Mouse (Mus musculus) gonadal fat pad, adult 2 months (tissue): ENCODE results near the gene Ltbp1. TPM values are rescaled to one million over a fixed set of nuclear protein-coding genes. Genes with fewer than 3 reads are reported as not detected.

Experiments
- DNase-seq: peaks from one replicate; pipeline ENCODE4 v3.0.0-alpha.2; 2012; ENCODE audit warnings: low read depth
- polyA plus RNA-seq: library from polyadenylated mRNA; depleted of rRNA; stranded (reverse); fragments of >200 nt; gene quantifications from 2 replicates; pipeline ENCODE4 v1.2.3, GENCODE M21; 2012

Ltbp1 gene
- polyA plus RNA-seq, 1 experiment = 12.3 TPM

DNA sequence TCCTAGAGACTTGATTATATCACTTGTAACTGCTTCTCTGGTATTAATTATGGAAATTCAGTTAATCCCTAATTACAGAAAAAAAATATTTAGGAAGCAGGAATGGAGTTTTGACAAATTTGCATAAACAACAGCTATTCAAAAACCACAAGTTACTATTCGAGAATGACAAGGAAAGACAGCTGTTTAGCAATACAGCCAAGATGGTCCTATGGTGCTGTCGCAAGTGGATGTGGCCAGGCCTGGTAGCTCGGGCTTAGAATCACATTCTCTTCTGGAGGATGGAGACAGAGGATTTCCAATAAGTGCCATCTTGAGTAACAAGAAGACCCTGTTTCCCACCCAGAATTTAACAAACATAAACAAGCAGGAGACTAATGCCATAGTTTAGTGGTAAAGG, 344.2 kb downstream of the Ltbp1 start:
- DNase-seq = no peak

DNA sequence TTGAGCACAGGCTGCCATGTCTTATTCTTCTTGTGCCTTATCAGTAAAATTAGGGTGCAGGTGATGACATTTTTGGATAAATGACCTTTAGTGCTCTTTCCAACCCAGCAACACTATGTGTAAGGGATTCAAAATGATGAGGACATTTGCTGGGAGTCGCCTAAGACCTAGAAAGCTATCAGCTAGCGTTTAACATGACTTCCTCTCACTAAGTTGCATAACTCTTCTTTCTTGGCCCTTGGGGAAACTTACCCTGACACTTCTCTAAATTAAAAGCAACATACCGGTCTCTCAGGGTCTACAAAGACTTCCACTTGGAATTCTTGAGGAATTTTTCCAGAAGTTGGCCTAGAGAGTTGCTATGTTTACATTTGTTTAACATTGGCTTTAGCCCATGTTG, 348.0 kb downstream of the Ltbp1 start:
- DNase-seq = no peak

DNA sequence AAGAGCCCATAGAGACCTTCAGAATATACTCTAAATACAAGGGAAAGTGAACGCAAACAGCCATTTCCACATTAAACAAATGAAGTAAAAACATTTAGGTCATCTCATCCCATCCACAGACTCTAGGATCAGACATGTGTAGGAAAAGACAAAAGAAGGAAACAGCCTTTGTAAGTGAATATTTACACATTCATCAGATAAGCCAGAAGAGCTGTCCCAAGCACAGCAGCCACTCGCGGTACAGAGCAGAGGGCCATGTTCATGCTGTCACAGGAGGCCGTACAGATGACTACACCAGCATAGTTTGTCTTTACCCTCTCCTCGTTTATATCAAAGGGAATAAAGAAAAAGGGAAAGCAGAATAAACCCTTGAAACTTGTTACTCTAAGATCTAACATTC, 350.1 kb downstream of the Ltbp1 start:
- no peak for DNase-seq

DNA sequence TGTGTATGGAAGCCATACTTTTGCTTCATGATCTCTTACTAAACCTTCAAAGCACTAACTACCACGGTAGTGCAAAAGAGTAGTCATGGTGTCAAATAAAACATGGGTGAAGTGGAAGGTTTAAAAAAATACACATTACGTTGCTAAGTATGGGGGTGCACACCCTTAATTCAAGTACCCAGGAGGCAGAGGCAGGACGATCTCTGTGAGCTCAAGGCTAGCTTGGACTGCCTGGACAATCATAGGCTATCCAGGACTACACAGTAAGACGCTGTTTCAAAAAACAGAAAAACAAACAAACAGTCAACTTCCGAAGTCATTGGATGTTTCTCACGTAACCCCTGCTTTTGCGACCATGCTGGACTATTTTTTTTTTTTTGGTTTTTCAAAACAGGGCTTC, 354.7 kb downstream of the Ltbp1 start:
- no peak for DNase-seq

DNA sequence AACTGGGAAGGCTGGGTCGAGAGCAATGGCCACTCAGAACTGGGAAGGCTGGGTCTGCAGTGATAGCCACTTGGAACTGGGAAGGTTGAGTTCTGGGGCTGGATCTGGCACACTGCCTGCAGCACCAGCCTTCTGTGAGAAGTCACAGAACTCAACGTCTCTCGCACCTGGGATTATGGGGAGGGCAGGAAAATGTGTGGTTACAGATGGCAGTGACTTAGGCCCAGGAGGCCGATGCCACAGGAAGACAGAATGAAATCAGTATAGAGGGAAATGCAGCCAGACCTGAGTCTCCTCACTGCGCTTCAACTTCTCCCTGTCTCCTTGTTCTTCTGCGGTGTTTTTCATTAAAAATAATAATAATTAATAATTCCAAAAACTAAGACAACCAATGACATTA, 361.0 kb downstream of the Ltbp1 start:
- DNase-seq = no peak

DNA sequence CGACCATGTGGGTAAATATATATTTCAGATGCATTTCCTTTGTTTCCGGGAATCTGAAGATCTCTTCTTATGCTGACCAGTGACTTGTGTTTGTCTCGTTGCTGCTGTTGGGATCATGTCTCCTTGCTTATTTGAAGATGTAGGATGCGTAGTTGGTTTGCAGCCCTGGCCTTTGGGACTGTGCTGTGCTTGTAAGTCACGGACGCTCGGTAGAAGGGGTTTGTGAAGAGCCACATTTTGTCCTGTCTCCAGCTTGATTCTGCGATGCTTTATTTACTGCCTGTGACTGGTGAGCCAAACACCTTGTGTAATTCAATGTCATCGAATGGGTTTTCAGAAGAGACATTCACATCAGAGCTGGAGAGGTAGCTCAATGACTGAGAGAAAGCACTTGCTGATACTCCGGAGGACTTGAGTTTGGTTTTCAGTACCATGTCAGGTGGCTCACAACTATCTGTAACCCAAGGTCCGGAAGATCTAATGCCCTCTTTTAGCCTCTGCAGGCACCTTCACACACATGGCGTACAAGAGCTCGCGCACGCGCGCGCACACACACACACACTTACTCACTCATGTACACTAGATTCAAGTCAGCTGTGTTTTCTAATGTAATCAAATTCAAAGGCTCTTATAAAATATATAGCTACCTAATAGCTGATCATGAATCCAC, 362.3 kb downstream of the Ltbp1 start:
- DNase-seq = no peak

DNA sequence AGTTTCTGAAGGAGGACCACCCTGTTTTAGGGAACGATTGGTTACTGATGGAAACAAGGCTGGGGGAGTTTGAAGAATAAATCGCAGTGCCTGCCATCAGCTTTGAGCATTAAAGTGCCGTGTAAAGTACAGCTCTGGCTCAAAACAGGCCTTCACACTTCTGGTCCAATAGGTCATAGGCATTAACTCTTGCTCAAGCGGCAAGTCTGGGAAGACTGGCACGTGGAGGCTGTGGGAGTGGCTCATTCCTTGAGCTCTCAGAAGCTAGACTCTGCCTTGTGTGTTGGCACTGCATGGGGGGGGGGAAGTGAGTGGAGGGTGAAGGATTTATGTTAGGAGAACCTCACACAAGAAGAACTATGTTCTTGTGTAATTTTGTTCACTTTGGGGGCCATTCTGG, 363.2 kb downstream of the Ltbp1 start:
- DNase-seq = no peak

DNA sequence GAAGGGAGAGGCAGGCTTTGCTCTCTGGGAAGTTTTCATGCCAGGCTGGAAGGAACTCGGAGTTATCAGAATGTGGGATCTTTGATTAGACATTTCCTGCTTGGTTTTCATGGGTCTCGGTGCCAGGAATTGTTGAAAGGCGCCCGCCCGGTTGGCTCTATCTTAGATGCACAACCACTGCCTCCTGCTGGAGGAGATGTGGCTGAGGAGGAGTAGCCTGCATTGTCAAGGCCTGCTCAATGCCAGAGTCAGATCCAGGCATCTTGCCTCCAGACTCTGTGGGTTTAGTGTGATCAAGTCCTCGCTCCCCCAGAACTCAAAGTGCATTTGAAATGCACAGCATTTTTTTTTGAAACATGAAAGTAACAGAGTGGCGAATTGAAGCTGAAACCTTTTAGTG, 364.0 kb downstream of the Ltbp1 start:
- DNase-seq = no peak

DNA sequence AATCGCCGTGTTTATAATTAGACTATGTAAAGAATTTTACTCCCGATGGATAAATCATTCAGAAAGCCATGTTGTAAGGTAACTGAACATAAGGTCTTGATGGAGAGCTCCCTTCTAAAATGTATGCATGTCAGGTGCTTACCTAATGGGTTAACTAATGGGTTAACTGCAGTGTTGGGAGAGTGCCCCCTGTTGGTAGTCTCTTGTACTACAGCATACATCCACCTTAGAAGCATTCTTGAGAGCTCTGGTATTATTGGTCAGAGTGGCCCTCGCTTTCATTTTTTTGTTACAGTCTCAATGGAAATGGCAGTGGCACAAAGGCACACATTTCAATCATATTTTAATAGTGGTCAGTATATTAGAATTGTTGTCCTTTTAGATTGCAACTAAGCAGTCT, 364.8 kb downstream of the Ltbp1 start:
- no peak for DNase-seq

DNA sequence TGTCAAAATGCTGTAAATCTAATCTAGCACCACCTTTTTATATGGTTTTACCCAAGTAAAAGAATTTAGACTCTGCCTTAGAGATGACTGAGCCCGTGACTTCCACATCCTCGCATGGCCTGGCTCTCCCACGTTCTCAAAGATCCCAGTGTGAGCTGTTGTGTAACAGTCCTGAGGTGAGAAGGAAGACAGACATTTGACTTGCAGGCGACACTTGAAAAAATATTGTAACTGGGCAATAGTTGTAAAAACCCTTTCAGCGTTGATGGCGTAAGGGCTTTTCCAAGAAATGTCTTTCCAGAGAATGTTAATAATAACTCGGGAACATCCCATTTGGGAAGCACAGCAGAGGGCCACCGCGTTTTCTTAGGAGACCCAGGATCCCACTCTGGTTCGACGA, 366.3 kb downstream of the Ltbp1 start:
- DNase-seq = no peak

DNA sequence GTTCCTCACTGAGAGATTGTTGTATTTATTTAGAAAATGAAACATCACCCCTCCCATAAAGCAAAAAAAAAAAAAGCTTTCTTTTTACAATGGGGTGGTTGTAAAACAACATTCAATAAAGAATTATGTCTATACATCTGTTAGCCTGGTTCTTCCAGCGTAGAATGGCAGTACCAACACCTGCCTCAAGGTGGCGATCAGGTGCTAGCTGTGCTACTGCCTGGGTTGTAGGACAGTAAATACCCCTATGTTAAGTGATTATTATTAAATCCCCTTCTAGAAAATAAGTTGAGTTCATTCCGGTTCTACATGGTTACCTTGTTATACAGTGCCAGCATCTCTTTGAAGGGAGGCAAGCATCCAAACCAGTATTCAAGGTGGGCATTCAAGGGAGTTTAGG, 367.0 kb downstream of the Ltbp1 start:
- no peak for DNase-seq

DNA sequence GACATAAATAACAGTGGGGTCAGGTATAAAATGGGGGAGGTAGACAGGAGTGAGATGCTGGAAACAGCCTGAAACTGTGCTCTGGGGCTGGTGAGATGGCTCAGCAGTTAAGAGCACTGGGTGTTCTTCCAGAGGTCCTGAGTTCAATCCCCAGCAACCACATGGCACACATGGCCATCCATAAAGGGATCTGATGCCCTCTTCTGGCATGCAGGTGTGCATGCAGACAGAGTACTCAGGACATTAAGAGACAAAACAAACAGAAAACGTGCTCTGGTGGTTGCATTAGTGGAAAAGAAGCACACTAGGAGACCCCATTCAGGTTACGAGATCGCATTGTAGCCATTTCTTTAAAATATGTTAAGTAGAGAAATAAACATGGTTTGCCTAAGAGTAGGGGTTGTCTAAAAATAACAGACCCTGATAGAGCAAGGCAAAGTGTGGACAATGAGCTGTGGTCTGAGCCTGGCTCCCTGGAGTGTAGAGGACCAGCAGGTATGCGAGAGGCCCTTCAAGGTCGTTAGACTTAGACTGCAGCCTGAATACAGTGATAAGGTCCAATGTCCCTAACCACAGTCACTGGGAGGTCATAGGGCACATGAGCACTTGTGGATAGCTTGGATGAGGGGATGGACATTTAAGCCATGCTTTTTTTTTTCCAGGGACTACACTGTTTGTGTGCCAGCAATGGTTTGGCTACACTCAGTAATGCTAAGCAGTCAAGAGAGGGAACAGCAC, 369.1 kb downstream of the Ltbp1 start:
- DNase-seq = no peak

DNA sequence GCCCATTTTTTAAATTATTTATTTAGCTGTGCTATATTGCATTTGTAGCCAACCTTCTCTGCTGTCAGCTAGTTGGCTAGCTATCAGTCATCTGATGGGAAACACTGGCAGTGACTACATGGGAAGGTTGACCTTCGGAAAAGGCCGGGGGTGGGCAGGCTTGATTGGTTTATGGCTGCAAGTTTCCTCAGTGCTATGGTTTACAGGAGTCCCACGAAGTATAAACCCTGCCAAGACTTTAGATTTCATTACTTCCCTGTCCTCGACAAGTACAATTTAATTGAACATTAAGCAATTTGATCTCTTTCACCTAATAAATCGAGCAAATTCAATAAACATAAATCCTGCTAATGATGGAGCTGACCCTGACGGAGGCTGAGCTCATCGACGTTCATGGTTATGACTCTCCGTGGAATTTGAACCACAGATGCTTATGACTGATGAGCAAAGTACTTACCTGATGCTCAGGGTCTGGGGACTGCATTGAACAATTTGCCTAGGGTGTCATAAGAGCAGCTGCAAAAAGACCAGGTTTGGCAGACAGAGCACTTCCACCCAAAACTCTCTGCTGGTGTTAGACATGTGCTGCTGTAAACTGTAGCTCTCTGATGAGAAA, 373.0 kb downstream of the Ltbp1 start:
- no peak for DNase-seq

DNA sequence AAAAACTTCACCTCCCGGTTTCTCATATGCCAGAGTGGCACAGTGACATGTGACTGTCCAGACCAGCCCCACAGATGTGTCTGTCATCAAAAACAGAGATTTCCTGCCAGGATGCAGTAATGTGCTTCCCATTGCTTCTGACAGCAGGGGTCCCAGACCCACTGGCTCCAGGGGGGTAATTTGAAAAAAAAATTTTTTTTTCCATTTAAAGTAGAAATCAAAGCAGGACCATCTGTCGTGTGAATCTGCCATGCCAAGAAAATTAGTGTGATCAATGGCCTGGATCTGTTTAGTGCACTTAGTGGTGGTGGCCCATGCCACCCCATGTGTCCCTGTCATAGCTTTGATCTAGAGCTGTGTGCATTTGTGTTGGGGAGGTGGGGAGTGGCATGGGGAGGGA, 374.8 kb downstream of the Ltbp1 start:
- no peak for DNase-seq

DNA sequence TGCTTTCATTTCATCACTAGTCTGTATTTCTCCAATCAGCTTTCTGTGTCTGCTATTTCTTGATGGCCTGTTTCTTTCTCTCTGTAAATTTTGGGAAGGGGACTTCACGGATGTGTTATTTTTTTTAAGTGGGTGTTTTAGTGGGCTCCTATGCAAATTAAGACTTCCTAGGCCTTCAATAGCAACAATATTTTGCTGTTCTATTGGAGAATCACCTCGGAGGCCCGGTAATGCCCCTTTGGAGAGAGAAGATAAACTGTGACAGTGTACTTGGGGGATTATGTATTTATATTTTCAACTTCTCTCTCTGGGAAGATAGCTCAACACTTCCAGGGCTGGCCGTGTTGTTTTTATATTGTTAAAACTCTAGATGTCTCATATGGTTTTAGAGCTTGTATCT, 383.0 kb downstream of the Ltbp1 start:
- no peak for DNase-seq

DNA sequence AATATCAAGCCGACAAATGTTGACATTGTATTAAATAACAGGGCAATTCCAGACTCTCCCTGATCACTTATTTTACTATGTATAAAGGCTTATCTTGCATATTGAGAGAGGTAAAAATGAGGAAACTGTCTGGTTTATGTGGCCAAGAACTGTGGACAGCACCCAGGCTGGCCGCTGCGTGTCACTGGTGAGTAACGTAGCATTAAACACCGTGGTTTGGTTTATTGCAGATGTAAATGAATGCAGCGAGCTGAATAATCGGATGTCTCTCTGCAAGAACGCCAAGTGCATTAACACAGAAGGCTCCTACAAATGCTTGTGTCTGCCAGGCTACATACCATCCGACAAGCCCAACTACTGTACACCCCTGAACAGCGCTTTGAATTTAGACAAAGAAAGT, 384.8 kb downstream of the Ltbp1 start:
- no peak for DNase-seq

DNA sequence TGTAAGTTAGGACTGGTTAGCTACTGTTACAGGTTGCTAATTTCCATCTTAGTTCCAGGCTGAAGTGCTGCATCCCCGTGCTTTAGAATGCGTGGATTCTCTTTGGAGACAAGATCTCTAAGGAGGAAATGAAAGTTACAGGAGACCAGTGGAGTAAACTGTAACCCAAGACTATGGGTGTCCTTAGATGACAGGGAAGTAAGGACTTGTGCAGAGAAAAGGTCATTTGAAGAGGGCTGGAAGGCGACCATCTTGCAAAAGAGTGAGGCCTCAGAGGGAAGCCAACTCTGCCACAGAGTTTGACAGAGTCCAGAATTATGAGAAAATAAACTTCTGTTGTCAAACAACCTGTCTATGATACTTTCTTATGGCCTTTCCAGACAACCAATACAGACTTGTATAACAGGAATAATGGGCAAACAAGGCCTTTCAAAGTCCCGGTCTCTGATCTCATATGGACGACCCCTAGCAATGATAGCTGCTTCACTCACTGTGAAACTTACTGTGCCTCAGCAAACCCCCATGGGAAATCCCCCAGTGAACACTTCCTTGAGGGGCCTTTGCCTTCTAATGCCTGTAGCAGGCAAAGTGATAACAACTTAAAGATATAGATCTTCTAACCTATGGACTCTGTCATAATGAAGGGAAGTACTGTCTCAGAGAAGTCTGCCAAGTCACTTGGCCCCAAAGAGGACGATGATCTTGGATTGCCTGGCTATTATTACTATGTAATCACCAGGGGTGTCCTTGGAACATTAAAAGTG, 386.2 kb downstream of the Ltbp1 start:
- no peak for DNase-seq

DNA sequence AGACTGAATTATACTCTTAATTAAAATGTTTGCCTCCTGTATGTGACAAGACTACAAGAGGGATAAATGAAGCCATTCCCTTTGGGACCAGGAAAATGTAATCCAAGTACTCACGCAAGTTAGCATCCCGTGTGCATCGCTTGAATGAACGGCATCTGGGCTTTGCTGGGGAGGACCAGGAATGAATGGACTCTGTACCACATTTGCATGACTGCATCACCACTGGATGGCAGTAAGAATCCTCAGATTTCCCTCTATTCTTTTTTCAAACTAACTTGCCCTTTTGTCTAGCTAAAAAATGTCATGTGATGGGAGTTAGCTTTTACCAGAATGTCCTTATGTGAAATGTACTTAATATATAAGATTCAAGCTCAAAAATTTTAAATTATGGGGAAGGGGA, 401.0 kb downstream of the Ltbp1 start:
- DNase-seq = no peak

DNA sequence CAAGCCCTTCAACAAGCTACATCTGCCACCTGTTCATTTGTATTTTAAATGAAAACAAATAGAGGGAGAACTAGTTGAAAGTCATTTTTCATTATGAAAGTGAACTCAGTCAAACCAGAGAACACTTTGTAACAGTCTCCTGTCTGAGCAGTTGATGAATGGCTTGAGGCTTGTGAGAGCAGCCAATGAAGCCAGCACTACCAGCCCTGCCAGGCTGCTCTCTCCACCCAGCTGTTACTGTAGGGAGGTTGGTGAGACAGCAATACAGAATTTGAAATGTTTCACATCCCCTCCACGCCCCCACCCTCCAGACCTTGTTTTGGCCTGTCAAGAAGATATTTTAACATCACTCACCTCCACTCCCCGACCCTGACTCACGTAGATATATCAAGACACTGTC, 411.5 kb downstream of the Ltbp1 start:
- DNase-seq = no peak

DNA sequence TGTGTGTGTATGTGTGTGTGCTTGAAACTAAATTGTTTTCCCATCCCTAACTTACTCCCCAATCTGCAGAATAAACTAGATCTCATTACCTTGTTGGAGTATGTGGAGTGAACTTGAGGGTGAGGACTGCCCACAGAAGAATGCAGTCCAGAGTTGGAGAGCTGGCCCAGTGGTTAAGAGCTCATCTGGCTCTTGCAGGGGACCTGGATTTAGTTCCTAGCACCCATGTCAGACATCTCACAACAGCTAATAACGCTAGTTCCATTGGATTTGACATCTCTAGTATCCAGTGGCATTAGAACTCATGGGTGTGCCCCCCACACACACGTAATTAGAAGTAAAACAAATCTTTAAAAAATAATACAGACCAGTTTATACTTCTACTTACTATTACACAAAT, 428.8 kb downstream of the Ltbp1 start:
- DNase-seq = no peak

DNA sequence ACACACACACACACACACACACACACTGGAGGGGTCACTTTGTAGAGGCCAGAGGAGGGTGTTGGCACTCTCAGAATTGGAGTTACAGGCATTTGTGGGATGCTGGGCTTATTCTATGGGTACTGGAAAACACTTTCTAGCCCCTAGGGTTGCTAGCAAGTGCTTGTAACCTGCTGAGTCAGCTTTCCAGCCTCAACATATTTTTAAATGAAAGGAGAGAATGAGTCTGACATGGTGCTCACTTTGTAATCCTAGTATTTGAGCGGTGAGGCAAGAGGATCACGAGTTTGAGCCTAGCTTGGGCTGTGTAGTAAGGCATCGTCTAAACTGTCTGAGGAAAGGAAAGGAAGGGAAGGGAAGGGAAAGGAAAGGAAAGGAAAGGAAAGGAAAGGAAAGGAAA, 429.5 kb downstream of the Ltbp1 start:
- DNase-seq = no peak

DNA sequence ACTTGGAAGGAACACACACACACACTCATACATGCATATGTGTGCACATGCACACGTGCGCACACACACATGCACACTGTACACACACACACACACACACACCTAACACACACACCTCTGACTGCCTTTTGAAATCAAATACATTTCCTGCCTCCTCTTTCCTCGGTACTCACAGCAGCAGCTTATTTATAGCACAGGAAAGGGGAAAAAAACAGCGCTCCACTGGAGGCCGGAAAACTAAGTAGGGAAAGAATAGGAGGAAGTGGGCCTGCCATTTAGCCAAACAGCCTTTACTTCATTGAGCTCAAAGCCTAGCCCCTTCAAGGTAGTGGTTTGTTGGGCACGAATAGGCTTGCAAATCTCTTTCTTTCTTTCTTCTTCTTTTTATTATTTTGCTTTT, 430.2 kb downstream of the Ltbp1 start, which contains the start of gene Rasgrp3:
Gene Rasgrp3 (plus strand): TSS at position 298 of the 400 bp plus-strand sequence.
- no peak for DNase-seq

DNA sequence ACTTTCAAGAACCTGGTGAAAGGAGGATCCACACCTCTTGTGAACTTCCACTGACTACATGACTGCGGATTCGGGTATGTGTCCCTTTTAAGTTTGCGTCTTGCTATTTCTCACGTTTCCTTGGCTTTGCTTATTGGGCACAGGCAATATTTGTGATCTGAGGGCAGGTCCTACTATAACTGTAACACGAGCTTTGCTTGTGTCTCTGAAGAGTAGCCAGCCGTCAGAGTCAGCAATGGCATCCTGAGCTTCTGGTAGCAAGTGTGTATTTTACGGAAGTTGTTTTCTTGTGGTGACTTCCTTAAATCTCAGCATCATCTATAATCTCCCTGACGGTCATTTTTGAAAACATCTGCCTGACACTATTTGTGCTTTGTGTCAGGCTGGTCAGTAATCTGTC, 430.7 kb downstream of the Ltbp1 start:
- DNase-seq = no peak
